Mouse (Mus musculus) forebrain, embryonic 15.5 days (tissue): ENCODE measurements around the gene Cpne9. TPM values are rescaled to one million over a fixed set of nuclear protein-coding genes. Genes with fewer than 3 reads are reported as not detected.

Experiments used
- ATAC-seq: fragments of 200-750 bp; cut with Nextera tagmentation; replicated peaks from 2 replicates; pipeline ENCODE4 v1.8.0; 2017; ENCODE audit warnings: mild to moderate bottlenecking, moderate TSS enrichment, moderate library complexity
- H3K27ac ChIP-seq: fragments of 300-500 bp; sonication (generic); replicated peaks from 2 replicates; pipeline ENCODE4 v1.5.1; 2015; ENCODE audit warnings: mild to moderate bottlenecking, inconsistent platforms
- H3K27me3 ChIP-seq: fragments of 300-500 bp; sonication (generic); 2 replicates; pipeline ENCODE4 v1.6.1; 2015; ENCODE audit warnings: inconsistent platforms
- H3K36me3 ChIP-seq: fragments of 300-500 bp; sonication (generic); 2 replicates; pipeline ENCODE4 v1.6.1; 2015; ENCODE audit warnings: mild to moderate bottlenecking, inconsistent platforms
- H3K4me1 ChIP-seq: fragments of 300-500 bp; sonication (generic); 2 replicates; pipeline ENCODE4 v1.6.1; 2015; ENCODE audit warnings: inconsistent platforms
- H3K4me2 ChIP-seq: fragments of 300-500 bp; sonication (generic); replicated peaks from 2 replicates; pipeline ENCODE4 v1.6.1; 2015; ENCODE audit warnings: mild to moderate bottlenecking, inconsistent platforms
- H3K4me3 ChIP-seq: fragments of 300-500 bp; sonication (generic); 2 replicates; pipeline ENCODE4 v1.5.1; 2015; ENCODE audit warnings: mild to moderate bottlenecking, inconsistent platforms
- H3K9ac ChIP-seq: fragments of 300-500 bp; sonication (generic); replicated peaks from 2 replicates; pipeline ENCODE4 v1.6.1; 2015; ENCODE audit warnings: mild to moderate bottlenecking, inconsistent platforms
- H3K9me3 ChIP-seq: fragments of 300-500 bp; sonication (generic); 2 replicates; pipeline ENCODE4 v1.6.1; 2016; ENCODE audit warnings: inconsistent platforms
- WGBS: fragments of 180-500 bp; shearing (Covaris S2); methylation state at CpG from one replicate; pipeline ENCODE4 v1.1.7; 2015; ENCODE audit warnings: mixed read lengths; 5-methylcytosine and 5-hydroxymethylcytosine counted together
- polyA plus RNA-seq: library from polyadenylated mRNA; unstranded; fragments of >200 nt; fragmentation: Nextera tagmentation; extraction: Ambion mirVana; gene quantifications from 2 replicates; pipeline ENCODE4 v1.2.1, GENCODE M21; 2015

The Cpne9 gene
- 0.34 and 0.39 TPM in 2 replicates for polyA plus RNA-seq

DNA sequence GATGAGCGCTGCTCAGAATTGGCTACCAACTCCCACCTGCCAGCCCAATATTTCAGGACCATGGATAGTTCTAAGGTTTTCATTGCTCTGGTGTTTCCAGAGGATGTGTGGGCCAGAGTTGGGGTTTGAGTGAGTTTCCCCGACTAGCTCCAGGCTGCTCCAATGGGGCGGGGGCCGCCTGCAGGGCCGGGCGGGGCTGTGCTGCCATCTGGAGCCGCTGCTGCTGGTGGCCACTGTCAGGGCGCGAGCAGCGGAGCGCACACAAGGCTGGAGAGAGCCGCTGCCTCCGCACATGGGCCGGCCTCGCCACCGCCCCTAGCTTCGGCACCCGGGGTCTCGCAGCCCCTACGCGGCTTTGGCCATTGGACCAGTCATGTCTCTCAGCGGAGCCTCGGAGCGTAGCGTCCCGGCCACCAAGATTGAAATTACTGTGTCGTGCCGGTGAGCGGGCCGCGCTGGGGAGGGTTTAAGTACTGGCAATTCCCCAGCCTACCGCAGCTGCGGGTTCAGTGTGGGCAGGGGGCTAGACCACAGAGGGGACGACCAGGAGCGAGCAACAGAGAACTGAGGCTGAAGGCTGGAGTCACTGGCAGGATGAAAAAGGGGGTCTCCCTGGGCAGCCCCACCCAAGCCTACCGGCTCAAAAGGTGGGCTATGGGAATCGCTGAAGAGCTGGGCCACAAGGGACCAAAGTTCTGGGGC is at the start of gene Cpne9:
Gene Cpne9 (plus strand): TSS at position 207 of the 702 bp plus-strand sequence.
- ATAC-seq, result peak; percentile 55; the same call in 1 of the 2 replicates
- no peak within 1 kb of the TSS for H3K27ac ChIP-seq
- H3K36me3 ChIP-seq, result peaks cover 15% of the 10 kb centered on the region
- peaks cover 15% of the 10 kb centered on the region for H3K4me1 ChIP-seq
- peak within 1 kb of the TSS; percentile 56 for H3K4me2 ChIP-seq
- H3K9ac ChIP-seq, result peak within 1 kb of the TSS; percentile 43
- WGBS, result 2% methylated on average over 37 of the region's 37 CpGs
- no peaks in the 10 kb centered on the region for H3K9me3 ChIP-seq
- peaks cover 35% of the 10 kb centered on the region for H3K27me3 ChIP-seq
- peak within 1 kb of the TSS; percentile 33 for H3K4me3 ChIP-seq

- no peak overlapping the region for H3K4me2 ChIP-seq
- H3K4me1 ChIP-seq, result peaks cover 19% of the 10 kb centered on the region
- H3K36me3 ChIP-seq, result no peaks in the 10 kb centered on the region
- 68% methylated on average over 5 of the region's 5 CpGs for WGBS
- ATAC-seq, result no peak
- H3K9ac ChIP-seq, result no peak overlapping the region
- no peak overlapping the region for H3K27ac ChIP-seq
- H3K27me3 ChIP-seq, result no peaks in the 10 kb centered on the region
- no peak overlapping the region for H3K4me3 ChIP-seq
- H3K9me3 ChIP-seq, result no peaks in the 10 kb centered on the region
Measured at GRCm38 (mm10) chr6:113235141-113235540, 47.0 kb upstream of the Cpne9 start.

GRCm38 (mm10) chr6:113237542-113238270 is 44.4 kb upstream of the Cpne9 start, which contains the start of gene Mtmr14:
TSS of gene Mtmr14 (plus strand) at chr6:113237843.
- Histone ChIP-seq H3K27me3 (no peaks in the 10 kb centered on the region), H3K4me2 (peak within 1 kb of the TSS; percentile 86), H3K4me3 (peak within 1 kb of the TSS; percentile 90), H3K4me1 (peaks cover 19% of the 10 kb centered on the region), H3K9ac (peak within 1 kb of the TSS; percentile 86), H3K27ac (peak within 1 kb of the TSS; percentile 73), H3K36me3 (peaks cover 13% of the 10 kb centered on the region; the same call in 1 of the 2 replicates), H3K9me3 (no peaks in the 10 kb centered on the region)
- WGBS, result under 1% methylated on average over 55 of the region's 55 CpGs
- peak; percentile 99 for ATAC-seq

DNA sequence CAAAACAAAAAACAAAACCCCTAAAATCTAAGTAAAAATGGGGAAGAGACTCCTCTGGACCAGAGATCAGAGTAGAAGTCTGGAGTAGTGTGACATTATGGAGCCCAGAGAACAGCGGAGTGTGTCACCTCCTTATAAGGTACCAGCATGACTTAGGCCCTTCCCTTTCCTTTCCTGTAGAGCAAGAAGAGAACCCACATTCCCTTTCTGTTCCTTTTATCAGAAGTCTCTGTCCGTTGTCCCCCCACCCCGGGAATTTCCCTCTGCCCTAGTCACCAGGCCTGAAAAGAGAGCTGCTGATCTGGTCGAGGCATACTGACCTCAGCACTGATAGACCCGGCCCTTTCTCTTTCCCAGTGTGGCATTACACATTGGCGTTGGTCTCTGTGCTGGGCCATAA is 43.7 kb upstream of the Cpne9 start:
- 44% methylated on average over 6 of the region's 6 CpGs for WGBS
- Histone ChIP-seq H3K27ac (no peak overlapping the region), H3K4me1 (peaks cover 19% of the 10 kb centered on the region), H3K4me3 (peak overlapping the region; percentile 90), H3K9ac (peak overlapping the region; percentile 86), H3K9me3 (no peaks in the 10 kb centered on the region), H3K27me3 (no peaks in the 10 kb centered on the region), H3K4me2 (peak overlapping the region; percentile 86), H3K36me3 (peaks cover 16% of the 10 kb centered on the region; the same call in 1 of the 2 replicates)
- peak; percentile 3; the same call in 1 of the 2 replicates for ATAC-seq

- Histone ChIP-seq H3K4me1 (peaks cover 14% of the 10 kb centered on the region), H3K9me3 (no peaks in the 10 kb centered on the region), H3K36me3 (peaks cover 21% of the 10 kb centered on the region), H3K9ac (no peak overlapping the region), H3K4me2 (no peak overlapping the region), H3K27me3 (no peaks in the 10 kb centered on the region), H3K4me3 (no peak overlapping the region), H3K27ac (no peak overlapping the region)
- no peak for ATAC-seq
- WGBS, result 71% methylated on average over 1 of the region's 1 CpGs
Measured at GRCm38 (mm10) chr6:113242753-113243152, 39.4 kb upstream of the Cpne9 start.

DNA sequence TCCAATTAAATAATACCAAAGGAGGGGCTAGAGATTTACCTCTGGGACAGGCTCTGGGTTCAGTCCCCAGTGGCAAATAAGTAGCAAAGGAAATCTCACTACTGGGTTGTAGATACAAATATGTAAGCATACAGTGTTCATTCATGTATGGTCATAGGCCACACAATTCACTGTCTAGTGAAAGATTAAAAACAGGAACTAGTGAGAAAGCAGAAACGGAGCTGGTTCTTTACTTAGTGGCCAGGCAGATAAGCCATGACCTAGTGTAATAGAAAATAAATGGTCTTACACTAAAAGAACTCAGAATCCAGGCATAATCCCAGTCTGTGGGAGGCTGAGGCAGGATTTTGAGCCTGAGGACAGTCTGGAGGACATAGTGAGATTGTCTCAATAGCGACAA is 36.5 kb upstream of the Cpne9 start:
- Histone ChIP-seq H3K9me3 (no peaks in the 10 kb centered on the region), H3K27me3 (no peaks in the 10 kb centered on the region), H3K4me2 (no peak overlapping the region), H3K4me1 (no peaks in the 10 kb centered on the region), H3K27ac (no peak overlapping the region), H3K4me3 (no peak overlapping the region), H3K36me3 (peaks cover 28% of the 10 kb centered on the region), H3K9ac (no peak overlapping the region)
- ATAC-seq, result no peak
- 97% methylated on average over 2 of the region's 2 CpGs for WGBS

DNA sequence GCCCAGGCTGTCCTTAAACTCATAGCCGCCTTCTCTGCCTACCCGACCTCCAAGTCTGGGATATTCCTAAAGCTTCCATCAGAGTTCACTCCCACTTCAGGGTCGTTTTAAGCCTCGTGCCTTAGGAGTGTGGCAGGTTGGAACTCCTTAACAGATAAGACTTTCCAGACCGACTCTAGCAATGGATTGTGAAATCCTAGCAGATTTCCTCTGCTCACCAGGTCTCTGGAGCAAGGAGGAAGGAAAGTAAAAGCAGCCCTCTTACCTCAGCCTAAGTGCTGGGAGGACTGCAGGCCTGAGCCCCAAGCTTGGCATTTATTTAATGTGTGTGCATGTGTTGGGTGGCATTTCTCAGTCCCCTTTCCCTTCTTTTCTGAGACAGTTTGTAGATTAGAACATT is 31.3 kb upstream of the Cpne9 start:
- Histone ChIP-seq H3K36me3 (peaks cover 48% of the 10 kb centered on the region), H3K4me3 (no peak overlapping the region), H3K4me2 (no peak overlapping the region), H3K27ac (no peak overlapping the region), H3K27me3 (no peaks in the 10 kb centered on the region), H3K9ac (no peak overlapping the region), H3K4me1 (no peaks in the 10 kb centered on the region), H3K9me3 (no peaks in the 10 kb centered on the region)
- 89% methylated on average over 5 of the region's 5 CpGs for WGBS
- no peak for ATAC-seq

DNA sequence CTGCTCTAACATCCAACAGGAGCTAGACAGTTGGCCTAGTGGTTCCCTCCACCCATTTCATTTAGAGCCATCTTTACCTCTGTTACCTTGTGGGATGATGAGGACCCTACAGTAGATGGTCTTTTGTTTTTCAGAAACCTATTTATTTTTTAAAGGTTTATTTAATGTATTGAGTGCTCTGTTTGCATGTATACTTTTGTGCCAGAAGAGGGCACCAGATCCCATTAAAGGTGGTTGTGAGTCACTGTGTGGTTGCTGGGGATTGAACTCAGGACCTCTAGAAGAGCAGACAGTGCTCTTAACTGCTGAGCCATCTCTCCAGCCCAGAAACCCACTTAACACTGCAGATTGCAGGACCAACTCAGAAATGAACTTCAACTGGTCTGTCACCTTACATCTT is 30.2 kb upstream of the Cpne9 start:
- no peak overlapping the region for H3K4me3 ChIP-seq
- H3K9ac ChIP-seq, result no peak overlapping the region
- H3K27me3 ChIP-seq, result no peaks in the 10 kb centered on the region
- H3K36me3 ChIP-seq, result peaks cover 56% of the 10 kb centered on the region
- no peak for ATAC-seq
- H3K27ac ChIP-seq, result no peak overlapping the region
- no peaks in the 10 kb centered on the region for H3K9me3 ChIP-seq
- H3K4me2 ChIP-seq, result no peak overlapping the region
- no peaks in the 10 kb centered on the region for H3K4me1 ChIP-seq

DNA sequence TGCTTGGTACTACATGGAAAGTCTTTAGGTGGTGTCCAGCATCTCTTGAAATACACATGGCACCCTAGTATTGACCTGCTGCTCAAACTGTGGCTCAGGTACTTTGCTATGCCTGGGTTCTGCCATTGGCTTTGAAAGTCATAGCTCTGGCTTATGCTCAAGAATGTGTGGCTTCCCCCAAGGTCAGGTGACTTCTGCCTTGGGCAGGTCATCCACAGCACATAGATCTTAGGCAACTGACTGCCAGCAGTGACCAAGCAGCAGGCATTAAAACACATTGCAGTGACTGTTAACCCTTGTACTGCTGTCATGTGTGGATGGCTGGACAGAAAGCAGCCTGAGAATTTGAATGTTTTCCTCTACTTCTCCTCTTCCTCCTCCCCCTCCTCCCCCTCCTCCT is 27.2 kb upstream of the Cpne9 start:
- ATAC-seq, result no peak
- H3K9me3 ChIP-seq, result no peaks in the 10 kb centered on the region
- H3K4me2 ChIP-seq, result no peak overlapping the region
- H3K27ac ChIP-seq, result no peak overlapping the region
- H3K27me3 ChIP-seq, result no peaks in the 10 kb centered on the region
- H3K9ac ChIP-seq, result no peak overlapping the region
- no peaks in the 10 kb centered on the region for H3K4me1 ChIP-seq
- H3K36me3 ChIP-seq, result peaks cover 75% of the 10 kb centered on the region
- no peak overlapping the region for H3K4me3 ChIP-seq

DNA sequence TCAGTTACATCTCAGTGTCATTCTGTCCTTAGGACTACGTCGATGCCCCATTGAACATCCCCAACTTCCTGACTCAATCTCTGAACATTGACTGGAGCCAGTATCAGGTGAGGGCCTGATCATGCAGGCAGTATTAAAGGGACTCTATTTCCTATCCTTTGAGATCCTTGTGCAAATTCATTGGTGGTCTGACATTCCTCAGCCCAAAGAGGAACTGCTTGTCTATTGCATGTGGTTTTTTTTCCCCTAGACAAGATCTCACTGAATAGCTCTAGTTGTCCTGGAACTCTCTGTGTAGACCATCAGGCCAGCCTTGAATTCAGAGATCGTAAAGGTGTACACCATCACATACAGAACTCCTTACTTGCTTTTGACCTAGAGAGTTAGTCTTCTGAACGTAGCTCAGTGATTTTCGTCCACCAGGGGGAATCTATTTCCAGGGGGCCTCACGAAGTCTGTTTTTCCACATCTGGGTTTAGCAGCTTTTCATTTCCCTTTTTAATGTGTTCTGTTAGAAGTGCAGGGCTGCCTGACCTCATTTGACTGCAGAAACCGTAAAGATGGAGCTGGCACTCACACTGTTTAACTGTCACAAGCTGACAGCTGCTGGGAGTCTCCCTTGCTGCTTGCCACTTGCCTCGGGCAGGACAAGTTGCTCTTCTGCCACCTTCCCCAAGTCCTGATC is 20.8 kb upstream of the Cpne9 start:
- WGBS, result 90% methylated on average over 8 of the region's 8 CpGs
- no peaks in the 10 kb centered on the region for H3K27me3 ChIP-seq
- no peak overlapping the region for H3K9ac ChIP-seq
- H3K9me3 ChIP-seq, result no peaks in the 10 kb centered on the region
- no peak for ATAC-seq
- no peak overlapping the region for H3K4me3 ChIP-seq
- H3K36me3 ChIP-seq, result peaks cover 88% of the 10 kb centered on the region
- no peak overlapping the region for H3K4me2 ChIP-seq
- no peaks in the 10 kb centered on the region for H3K4me1 ChIP-seq
- H3K27ac ChIP-seq, result no peak overlapping the region

DNA sequence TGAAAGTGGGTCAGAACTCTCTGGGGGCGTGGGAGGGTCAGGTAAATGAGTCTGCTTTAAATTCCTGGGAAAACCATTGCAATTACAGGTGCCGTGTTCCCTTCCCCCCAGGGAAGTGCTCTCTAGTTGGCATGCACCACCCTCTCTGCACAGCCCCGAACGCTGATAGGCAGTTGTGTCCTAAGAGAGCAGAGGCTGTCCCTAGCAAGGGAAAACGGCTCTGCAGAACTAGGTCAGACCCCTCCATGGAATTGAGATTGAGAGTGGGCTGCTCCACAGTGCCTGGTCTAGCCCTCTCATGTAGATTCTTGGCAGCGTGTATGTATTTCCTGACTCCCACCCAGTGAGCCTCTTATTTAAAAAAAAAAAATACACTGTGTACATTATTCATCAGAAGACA is 18.6 kb upstream of the Cpne9 start:
- Histone ChIP-seq H3K27ac (no peak overlapping the region), H3K4me3 (no peak overlapping the region), H3K4me2 (no peak overlapping the region), H3K9ac (no peak overlapping the region), H3K36me3 (peaks cover 91% of the 10 kb centered on the region), H3K27me3 (no peaks in the 10 kb centered on the region), H3K4me1 (no peaks in the 10 kb centered on the region), H3K9me3 (no peaks in the 10 kb centered on the region)
- ATAC-seq, result no peak
- WGBS, result 89% methylated on average over 6 of the region's 6 CpGs

DNA sequence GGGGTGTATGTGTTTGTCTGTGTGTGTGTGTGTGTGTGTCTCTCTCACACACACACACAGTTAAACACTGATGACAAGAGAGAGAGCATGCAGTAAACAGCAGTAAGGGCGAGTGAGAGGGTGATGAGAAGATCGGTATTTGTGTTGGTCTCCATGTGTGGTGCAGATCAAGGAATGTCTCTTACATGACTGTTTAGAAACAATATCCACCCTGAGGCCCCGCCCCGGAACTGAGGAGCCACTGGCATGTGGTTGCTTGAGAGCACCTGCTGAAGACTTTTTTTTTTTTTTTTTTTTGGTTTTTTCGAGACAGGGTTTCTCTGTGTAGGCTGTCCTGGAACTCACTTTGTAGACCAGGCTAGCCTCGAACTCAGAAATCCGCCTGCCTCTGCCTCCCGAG is 17.7 kb upstream of the Cpne9 start:
- no peak for ATAC-seq
- H3K9ac ChIP-seq, result no peak overlapping the region
- no peak overlapping the region for H3K4me2 ChIP-seq
- H3K36me3 ChIP-seq, result peaks cover 91% of the 10 kb centered on the region
- no peak overlapping the region for H3K27ac ChIP-seq
- 96% methylated on average over 8 of the region's 8 CpGs for WGBS
- H3K27me3 ChIP-seq, result no peaks in the 10 kb centered on the region
- H3K9me3 ChIP-seq, result no peaks in the 10 kb centered on the region
- no peak overlapping the region for H3K4me3 ChIP-seq
- H3K4me1 ChIP-seq, result no peaks in the 10 kb centered on the region
